8 mouse cellular contexts compared by ENCODE assay signal in the genomic region with DNA sequence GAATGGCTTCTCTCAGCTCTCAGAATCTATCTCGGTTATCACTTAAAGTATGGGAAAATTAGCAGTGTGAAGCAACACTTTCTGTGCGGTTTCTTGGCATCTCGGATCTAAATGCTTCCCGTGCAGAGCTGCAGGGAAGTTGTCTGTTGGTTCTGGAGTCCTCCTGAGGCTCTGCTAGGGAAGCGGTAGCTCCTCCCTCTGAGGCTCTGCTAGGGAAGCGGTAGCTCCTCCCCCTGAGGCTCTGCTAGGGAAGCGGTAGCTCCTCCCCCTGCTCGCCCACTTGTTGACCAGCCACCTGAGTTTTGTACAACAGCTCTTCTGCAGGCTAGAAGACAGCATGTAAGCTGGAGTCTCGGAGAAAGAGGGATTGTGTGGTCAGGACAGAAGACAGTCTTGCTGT. TPM values are rescaled to one million over a fixed set of nuclear protein-coding genes. Genes with fewer than 3 reads are reported as not detected.
DNase-seq lines count a peak whose midpoint lies in the region; ATAC-seq and TF ChIP-seq lines count a peak whose summit lies in the region.

No protein-coding gene starts in this region.

- H3K4me2 ChIP-seq in hindbrain, postnatal 0 days (ENCODE audit: low read depth, low read length) = no peak overlapping the region
- H3K4me2 ChIP-seq in liver, embryonic 15.5 days = peak overlapping the region; percentile 40; the same call in 1 of the 2 replicates

- 34% methylated on average over 9 of the region's 9 CpGs for WGBS in hindbrain, postnatal 0 days
- 10% methylated on average over 9 of the region's 9 CpGs for WGBS in liver, embryonic 15.5 days (ENCODE audit: insufficient replicate concordance)

- H3K4me1 ChIP-seq in hindbrain, postnatal 0 days (ENCODE audit: insufficient read depth, low read length) = no peaks in the 10 kb centered on the region
- H3K4me1 ChIP-seq in liver, embryonic 15.5 days (replicated peaks) = peaks cover 15% of the 10 kb centered on the region

- no peak overlapping the region for H3K9ac ChIP-seq in hindbrain, postnatal 0 days (replicated peaks; ENCODE audit: low read length)
- H3K9ac ChIP-seq in liver, embryonic 15.5 days = no peak overlapping the region

- H3K4me3 ChIP-seq in hindbrain, postnatal 0 days (ENCODE audit: low read length) = no peak overlapping the region
- H3K4me3 ChIP-seq in liver, embryonic 15.5 days (replicated peaks) = no peak overlapping the region

- intact Hi-C loops in left cerebral cortex, postnatal 25 days (cut with DNase I) = no loop called here

- H3K27ac ChIP-seq in hindbrain, postnatal 0 days = no peak overlapping the region
- H3K27ac ChIP-seq in liver, embryonic 15.5 days (replicated peaks) = no peak overlapping the region

- H3K9me3 ChIP-seq in hindbrain, postnatal 0 days (ENCODE audit: low read length) = no peaks in the 10 kb centered on the region
- H3K9me3 ChIP-seq in liver, embryonic 15.5 days (replicated peaks) = no peaks in the 10 kb centered on the region

- no peak for TF ChIP-seq CTCF in hindbrain, postnatal 0 days (IDR thresholded peaks at IDR 0.05; ENCODE audit: low read depth)

- DNase-seq in adrenal gland, adult 2 months = peak; percentile 31
- no peak for DNase-seq in adrenal gland, adult 8-10 months
- DNase-seq in embryo, embryonic 11.5 days (ENCODE audit: low read depth, low spot score) = peak; percentile 23
- DNase-seq in hindbrain, postnatal 0 days (ENCODE audit: low spot score) = peak; percentile 13
- DNase-seq in skeletal muscle tissue, adult 2 months (ENCODE audit: low read depth, low spot score) = peak; percentile 58
- no peak for DNase-seq in cerebellum, adult 8-10 months
- no peak for DNase-seq in left cerebral cortex, postnatal 25 days (ENCODE audit: low spot score in 2 of 2)

- no peaks in the 10 kb centered on the region for H3K27me3 ChIP-seq in hindbrain, postnatal 0 days (ENCODE audit: insufficient read depth, low read length)
- H3K27me3 ChIP-seq in liver, embryonic 15.5 days = no peaks in the 10 kb centered on the region

- ATAC-seq in hindbrain, postnatal 0 days = no peak
- peak; percentile 78 for ATAC-seq in liver, embryonic 15.5 days (ENCODE audit: insufficient read depth)

- no peaks in the 10 kb centered on the region for H3K36me3 ChIP-seq in hindbrain, postnatal 0 days (ENCODE audit: insufficient read depth, low read length)
- no peaks in the 10 kb centered on the region for H3K36me3 ChIP-seq in liver, embryonic 15.5 days (replicated peaks)

RNA-seq across cellular contexts. Expression of a gene that starts 20.9 kb away (rescaled TPM):
- total RNA-seq in adrenal gland, adult 2 months (2021) = 10 to 100 TPM; 78.3 to 80.9 TPM
- 7.9 and 8.3 TPM in 2 replicates for polyA plus RNA-seq in adrenal gland, adult 2 months (2012; rRNA removed)
- total RNA-seq in adrenal gland, adult 8-10 months (2022) = 10 to 100 TPM; 74.9 to 92.9 (median 79.9) TPM
- total RNA-seq in hindbrain, postnatal 0 days (2014; rRNA removed) = 31.0 and 42.0 TPM in 2 replicates
- polyA plus RNA-seq in hindbrain, postnatal 0 days (2015; fragmentation: Nextera tagmentation; extraction: Ambion mirVana) = 51.9 and 57.0 TPM in 2 replicates
- 11.8 and 12.0 TPM in 2 replicates for polyA plus RNA-seq in liver, embryonic 15.5 days (2015; fragmentation: Nextera tagmentation; extraction: Ambion mirVana)
- 100 to 1,000 TPM; 130 to 137 TPM for total RNA-seq in left cerebral cortex, postnatal 25 days (2021)

Comparison
In these comparisons a context has a peak if more than half of its experiments do, and no peak if none do; other contexts are left out.
1. DNase-seq: peak in adrenal gland, adult 2 months (single experiment), embryo, embryonic 11.5 days (single experiment), hindbrain, postnatal 0 days (single experiment) and skeletal muscle tissue, adult 2 months (single experiment); none in adrenal gland, adult 8-10 months (single experiment), cerebellum, adult 8-10 months (single experiment) and left cerebral cortex, postnatal 25 days (0 of 2).